In genomic region chr3:108084767-108085270, GRCm38 (mm10) we compare ENCODE assay signal across 10 mouse cellular contexts. TPM values are rescaled to one million over a fixed set of nuclear protein-coding genes. Genes with fewer than 3 reads are reported as not detected.
DNase-seq lines count a peak whose midpoint lies in the region; ATAC-seq and TF ChIP-seq lines count a peak whose summit lies in the region.
"Had no signal": no experiment of that assay in that cellular context is flagged by ENCODE, and none has a peak within 500 bp of the region (broad histone marks: within the 10 kb centered on the region; RNA-seq: fewer than 3 reads in every experiment).

No protein-coding gene starts in this region.

- peak overlapping the region; percentile 90 for H3K27ac ChIP-seq in heart, embryonic 16.5 days (ENCODE audit: low read length)
- H3K27ac ChIP-seq in bone marrow, adult 2 months (ENCODE audit: control insufficient read depth, insufficient read depth, low read depth, low read length, poor library complexity): peak overlapping the region; percentile 48
- H3K27ac ChIP-seq in hindbrain, embryonic 12.5 days: peak overlapping the region; percentile 90
- H3K27ac ChIP-seq in midbrain, embryonic 10.5 days (replicated peaks): peak overlapping the region; percentile 94

- WGBS in heart, embryonic 16.5 days: 11% methylated on average over 13 of the region's 13 CpGs
- whole genome bisulfite sequencing in bone marrow, adult 2 months: 4% methylated on average over 13 of the region's 13 CpGs
- WGBS in hindbrain, embryonic 12.5 days: 13% methylated on average over 13 of the region's 13 CpGs
- WGBS in midbrain, embryonic 10.5 days: 22% methylated on average over 13 of the region's 13 CpGs

- peak overlapping the region; percentile 81 for H3K4me3 ChIP-seq in heart, embryonic 16.5 days (ENCODE audit: low read length)
- peak overlapping the region; percentile 81 for H3K4me3 ChIP-seq in bone marrow, adult 2 months (replicated peaks; ENCODE audit: control insufficient read depth, low read depth, low read length)
- H3K4me3 ChIP-seq in hindbrain, embryonic 12.5 days: peak overlapping the region; percentile 63
- H3K4me3 ChIP-seq in midbrain, embryonic 10.5 days: peak overlapping the region; percentile 91

- no peak for ATAC-seq in heart, embryonic 16.5 days (replicated peaks; ENCODE audit: extremely low read depth, insufficient read depth, low FRiP score)
- peak; percentile 39 for ATAC-seq in hindbrain, embryonic 12.5 days (ENCODE audit: low FRiP score)
- ATAC-seq in CD4-positive, CD25-positive, alpha-beta regulatory T cell, adult 4 months: no peak

- H3K4me2 ChIP-seq in heart, embryonic 16.5 days (ENCODE audit: low read depth, low read length): peak overlapping the region; percentile 97
- H3K4me2 ChIP-seq in hindbrain, embryonic 12.5 days (replicated peaks): peak overlapping the region; percentile 100

- peak overlapping the region; percentile 81 for H3K9ac ChIP-seq in heart, embryonic 16.5 days (ENCODE audit: low read length)
- peak overlapping the region; percentile 78 for H3K9ac ChIP-seq in hindbrain, embryonic 12.5 days

- no peaks in the 10 kb centered on the region for H3K27me3 ChIP-seq in heart, embryonic 16.5 days (ENCODE audit: control insufficient read depth, insufficient read depth, low read length)
- H3K27me3 ChIP-seq in hindbrain, embryonic 12.5 days: no peaks in the 10 kb centered on the region
- H3K27me3 ChIP-seq in midbrain, embryonic 10.5 days (ENCODE audit: low read depth, poor library complexity, severe bottlenecking): peaks cover 17% of the 10 kb centered on the region
- H3K27me3 ChIP-seq: Patski had no signal

- no peak for TF ChIP-seq CTCF in bone marrow, adult 2 months (IDR thresholded peaks at IDR 0.05; ENCODE audit: control insufficient read depth, insufficient read depth, low read length)

- no peak for DNase-seq in heart, adult 11 months
- no peak for DNase-seq in midbrain, embryonic 10.5 days (ENCODE audit: low spot score)
- no peak for DNase-seq in adrenal gland, adult 18-20 months (ENCODE audit: low spot score in 2 of 2)
- DNase-seq in left cerebral cortex, postnatal 25 days (ENCODE audit: low spot score in 2 of 2): no peak

- TF ChIP-seq POLR2A in bone marrow, adult 2 months (IDR thresholded peaks at IDR 0.05; ENCODE audit: borderline replicate concordance, control insufficient read depth, low read depth, low read length): no peak

- H3K4me1 ChIP-seq in heart, embryonic 16.5 days (ENCODE audit: control insufficient read depth, insufficient read depth, low read length): peaks cover 54% of the 10 kb centered on the region
- H3K4me1 ChIP-seq in bone marrow, adult 2 months (ENCODE audit: control insufficient read depth, insufficient read depth, low read length): peaks cover 10% of the 10 kb centered on the region
- H3K4me1 ChIP-seq in hindbrain, embryonic 12.5 days: peaks cover 57% of the 10 kb centered on the region
- H3K4me1 ChIP-seq in midbrain, embryonic 10.5 days: peaks cover 75% of the 10 kb centered on the region

- no peaks in the 10 kb centered on the region for H3K9me3 ChIP-seq in heart, embryonic 16.5 days (replicated peaks; ENCODE audit: control insufficient read depth, low read length)
- no peaks in the 10 kb centered on the region for H3K9me3 ChIP-seq in hindbrain, embryonic 12.5 days (replicated peaks)
- no peaks in the 10 kb centered on the region for H3K9me3 ChIP-seq in midbrain, embryonic 10.5 days (replicated peaks)

- peaks cover 2% of the 10 kb centered on the region; the same call in 1 of the 2 replicates for H3K36me3 ChIP-seq in heart, embryonic 16.5 days (ENCODE audit: control insufficient read depth, insufficient read depth)
- H3K36me3 ChIP-seq in hindbrain, embryonic 12.5 days: peaks cover 7% of the 10 kb centered on the region; the same call in 1 of the 2 replicates
- H3K36me3 ChIP-seq in midbrain, embryonic 10.5 days: peaks cover 12% of the 10 kb centered on the region

- intact Hi-C loops in left cerebral cortex, postnatal 25 days (cut with DNase I): no loop called here

RNA-seq across cellular contexts. Expression of gene Ampd2, which starts 1.6 kb away (rescaled TPM):
- polyA plus RNA-seq in heart, embryonic 16.5 days (2015; fragmentation: Nextera tagmentation; extraction: Ambion mirVana): 27.1 and 29.2 TPM in 2 replicates
- polyA plus RNA-seq in bone marrow, adult 2 months (2011; ENCODE audit: insufficient read depth, insufficient read length, low replicate concordance, missing spikeins): 15.3 and 47.2 TPM in 2 replicates
- polyA plus RNA-seq in hindbrain, embryonic 12.5 days (2016; fragmentation: Nextera tagmentation; extraction: Ambion mirVana): 46.5 and 50.2 TPM in 2 replicates
- polyA plus RNA-seq in midbrain, embryonic 10.5 days (2016; fragmentation: Nextera tagmentation; extraction: Ambion mirVana): 60.0 and 63.8 TPM in 2 replicates
- 100 to 1,000 TPM; 130 to 192 TPM for total RNA-seq in adrenal gland, adult 18-20 months (2021)
- total RNA-seq in left cerebral cortex, postnatal 25 days (2021): 10 to 100 TPM; 48.1 to 50.3 TPM
- polyA plus RNA-seq in CD4-positive, CD25-positive, alpha-beta regulatory T cell, adult 4 months (2017; shearing (Covaris generic)): 10 to 100 TPM; 22.4 to 48.3 TPM

RNA-seq across cellular contexts. Expression of gene Gnat2, which starts 7.8 kb away (rescaled TPM):
- polyA plus RNA-seq in heart, embryonic 16.5 days (2015; fragmentation: Nextera tagmentation; extraction: Ambion mirVana): 0.71 and 0.79 TPM in 2 replicates
- polyA plus RNA-seq in bone marrow, adult 2 months (2011; ENCODE audit: insufficient read depth, insufficient read length, low replicate concordance, missing spikeins): 1.0 TPM in 1 of 2 replicates, not detected in the other
- 0.33 and 0.37 TPM in 2 replicates for polyA plus RNA-seq in hindbrain, embryonic 12.5 days (2016; fragmentation: Nextera tagmentation; extraction: Ambion mirVana)
- 0.72 and 1.5 TPM in 2 replicates for polyA plus RNA-seq in midbrain, embryonic 10.5 days (2016; fragmentation: Nextera tagmentation; extraction: Ambion mirVana)
- total RNA-seq in adrenal gland, adult 18-20 months (2021): 10 to 100 TPM; 11.0 to 18.6 TPM
- total RNA-seq in left cerebral cortex, postnatal 25 days (2021): not detected
- not detected for polyA plus RNA-seq in CD4-positive, CD25-positive, alpha-beta regulatory T cell, adult 4 months (2017; shearing (Covaris generic))
- total RNA-seq: layer of hippocampus, postnatal 25 days had no signal

RNA-seq across cellular contexts. Expression of gene Gstm4, which starts 40.1 kb away (rescaled TPM):
- polyA plus RNA-seq in heart, embryonic 16.5 days (2015; fragmentation: Nextera tagmentation; extraction: Ambion mirVana): 16.6 and 17.6 TPM in 2 replicates
- polyA plus RNA-seq in bone marrow, adult 2 months (2011; ENCODE audit: insufficient read depth, insufficient read length, low replicate concordance, missing spikeins): 4.8 and 8.3 TPM in 2 replicates
- polyA plus RNA-seq in hindbrain, embryonic 12.5 days (2016; fragmentation: Nextera tagmentation; extraction: Ambion mirVana): 12.1 and 12.5 TPM in 2 replicates
- 12.4 and 14.1 TPM in 2 replicates for polyA plus RNA-seq in midbrain, embryonic 10.5 days (2016; fragmentation: Nextera tagmentation; extraction: Ambion mirVana)
- total RNA-seq in adrenal gland, adult 18-20 months (2021): 10 to 100 TPM; 19.6 to 20.3 TPM
- 10 to 100 TPM in 1 of 2 experiments, 1 to 10 TPM in 1; 9.1 to 10.7 TPM for total RNA-seq in left cerebral cortex, postnatal 25 days (2021)
- 1 to 10 TPM; 4.4 to 5.7 TPM for polyA plus RNA-seq in CD4-positive, CD25-positive, alpha-beta regulatory T cell, adult 4 months (2017; shearing (Covaris generic))
